Mouse (Mus musculus) midbrain, embryonic 15.5 days (tissue): ENCODE results near the gene Gm20388. TPM values are rescaled to one million over a fixed set of nuclear protein-coding genes. Genes with fewer than 3 reads are reported as not detected.
A peak's percentile ranks its signal among the peaks of the same experiment; 100 is the strongest.

Experiments
- ATAC-seq: fragments of 200-750 bp; cut with Nextera tagmentation; replicated peaks from 2 replicates; pipeline ENCODE4 v1.8.0; 2017; ENCODE audit warnings: moderate TSS enrichment
- H3K27ac ChIP-seq: fragments of 300-500 bp; sonication (generic); 2 replicates; pipeline ENCODE4 v1.5.1; 2015; ENCODE audit warnings: mild to moderate bottlenecking, inconsistent platforms
- H3K27me3 ChIP-seq: fragments of 300-500 bp; sonication (generic); replicated peaks from 2 replicates; pipeline ENCODE4 v1.6.1; 2015; ENCODE audit warnings: inconsistent platforms
- H3K36me3 ChIP-seq: fragments of 300-500 bp; sonication (generic); replicated peaks from 2 replicates; pipeline ENCODE4 v1.6.1; 2015; ENCODE audit warnings: inconsistent platforms
- H3K4me1 ChIP-seq: fragments of 300-500 bp; sonication (generic); 2 replicates; pipeline ENCODE4 v1.6.1; 2015; ENCODE audit warnings: inconsistent platforms
- H3K4me2 ChIP-seq: fragments of 300-500 bp; sonication (generic); 2 replicates; pipeline ENCODE4 v1.6.1; 2015; ENCODE audit warnings: inconsistent platforms, mild to moderate bottlenecking, moderate library complexity
- H3K4me3 ChIP-seq: fragments of 300-500 bp; sonication (generic); 2 replicates; pipeline ENCODE4 v1.5.1; 2015; ENCODE audit warnings: mild to moderate bottlenecking, inconsistent platforms
- H3K9ac ChIP-seq: fragments of 300-500 bp; sonication (generic); 2 replicates; pipeline ENCODE4 v1.6.1; 2015; ENCODE audit warnings: mild to moderate bottlenecking, inconsistent platforms
- H3K9me3 ChIP-seq: fragments of 300-500 bp; sonication (generic); 2 replicates; pipeline ENCODE4 v1.6.1; 2016; ENCODE audit warnings: inconsistent platforms
- WGBS: fragments of 180-500 bp; shearing (Covaris S2); methylation state at CpG from one replicate; pipeline ENCODE4 v1.1.7; 2015; ENCODE audit warnings: mixed read lengths; 5-methylcytosine and 5-hydroxymethylcytosine counted together
- polyA plus RNA-seq: library from polyadenylated mRNA; unstranded; fragments of >200 nt; fragmentation: Nextera tagmentation; extraction: Ambion mirVana; gene quantifications from 2 replicates; pipeline ENCODE4 v1.2.1, GENCODE M21; 2015

Gene Gm20388
- polyA plus RNA-seq, 1 experiment from 2014 or later: 5.6 TPM

DNA sequence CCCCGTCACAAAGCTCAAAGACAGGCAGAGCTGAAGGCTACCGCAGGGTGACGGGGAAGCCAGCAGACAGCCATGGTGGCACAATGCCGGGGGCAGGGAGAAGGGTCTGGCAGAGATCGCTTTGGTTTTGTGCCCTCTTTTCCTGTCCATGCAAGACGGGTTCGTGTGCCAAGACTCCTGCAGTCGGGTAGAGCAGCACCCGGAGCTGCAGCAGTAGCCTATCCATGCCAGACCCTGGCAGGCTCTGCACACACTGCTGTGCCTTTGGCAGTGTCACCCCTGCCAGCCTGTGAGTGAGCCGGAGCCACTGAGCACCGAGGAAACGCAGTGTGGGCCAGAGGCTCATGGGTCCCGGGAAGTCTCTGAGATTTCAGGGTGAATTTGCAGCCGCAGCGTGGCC is 1363.0 kb downstream of the Gm20388 start:
- Histone ChIP-seq H3K36me3 (no peaks in the 10 kb centered on the region), H3K4me2 (no peak overlapping the region), H3K27ac (no peak overlapping the region), H3K27me3 (no peaks in the 10 kb centered on the region), H3K9me3 (no peaks in the 10 kb centered on the region), H3K9ac (no peak overlapping the region), H3K4me3 (no peak overlapping the region), H3K4me1 (peaks cover 5% of the 10 kb centered on the region; the same call in 1 of the 2 replicates)
- 75% methylated on average over 15 of the region's 15 CpGs for WGBS
- ATAC-seq: peak; percentile 67

DNA sequence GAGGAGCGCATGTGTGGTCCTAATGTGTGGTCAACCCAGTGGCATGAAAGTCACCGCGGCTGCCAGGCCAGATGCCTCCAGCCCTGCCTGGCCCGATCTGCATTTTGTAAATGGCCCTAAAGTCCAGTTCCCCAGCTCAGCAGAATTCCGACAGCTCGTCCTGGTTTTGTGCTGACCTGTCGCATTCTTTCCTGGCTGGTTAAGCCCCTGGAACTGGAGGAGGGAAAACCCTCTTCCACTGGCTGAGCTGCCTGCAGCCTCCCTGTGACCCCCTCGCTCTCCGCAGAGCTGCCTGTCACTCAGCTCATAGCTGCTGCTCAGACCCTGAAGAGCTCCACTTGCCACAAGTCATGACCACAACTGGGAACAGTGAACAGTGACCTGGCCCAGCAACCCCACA is 1369.8 kb downstream of the Gm20388 start:
- no peaks in the 10 kb centered on the region for H3K36me3 ChIP-seq
- 57% methylated on average over 9 of the region's 9 CpGs for WGBS
- H3K4me3 ChIP-seq: no peak overlapping the region
- H3K4me2 ChIP-seq: no peak overlapping the region
- no peak overlapping the region for H3K27ac ChIP-seq
- H3K9me3 ChIP-seq: no peaks in the 10 kb centered on the region
- H3K27me3 ChIP-seq: no peaks in the 10 kb centered on the region
- no peak overlapping the region for H3K9ac ChIP-seq
- H3K4me1 ChIP-seq: no peaks in the 10 kb centered on the region
- no peak for ATAC-seq

DNA sequence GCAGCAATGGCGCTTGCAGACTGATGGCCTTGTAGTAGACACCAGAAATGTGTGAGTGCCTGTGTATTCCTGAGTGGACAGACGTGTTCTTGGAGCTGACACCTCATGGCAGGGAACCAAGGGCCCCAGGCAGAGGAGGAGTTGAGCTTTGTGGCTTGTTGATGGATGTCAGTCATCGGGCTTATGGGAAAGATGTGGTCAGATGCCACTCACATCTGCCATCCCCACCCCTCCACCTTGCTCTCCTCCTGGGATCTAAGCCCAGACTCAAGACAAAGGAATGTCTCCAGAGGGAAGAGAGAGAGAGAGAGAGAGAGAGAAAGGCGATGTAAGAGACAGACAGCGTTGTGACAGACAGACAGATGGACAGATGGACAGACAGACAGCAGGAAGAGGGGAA is 1378.7 kb downstream of the Gm20388 start:
- no peaks in the 10 kb centered on the region for H3K36me3 ChIP-seq
- no peak for ATAC-seq
- no peaks in the 10 kb centered on the region for H3K9me3 ChIP-seq
- WGBS: 76% methylated on average over 5 of the region's 5 CpGs
- no peak overlapping the region for H3K9ac ChIP-seq
- no peaks in the 10 kb centered on the region for H3K27me3 ChIP-seq
- H3K4me1 ChIP-seq: peaks cover 18% of the 10 kb centered on the region
- no peak overlapping the region for H3K27ac ChIP-seq
- no peak overlapping the region for H3K4me3 ChIP-seq
- H3K4me2 ChIP-seq: no peak overlapping the region

DNA sequence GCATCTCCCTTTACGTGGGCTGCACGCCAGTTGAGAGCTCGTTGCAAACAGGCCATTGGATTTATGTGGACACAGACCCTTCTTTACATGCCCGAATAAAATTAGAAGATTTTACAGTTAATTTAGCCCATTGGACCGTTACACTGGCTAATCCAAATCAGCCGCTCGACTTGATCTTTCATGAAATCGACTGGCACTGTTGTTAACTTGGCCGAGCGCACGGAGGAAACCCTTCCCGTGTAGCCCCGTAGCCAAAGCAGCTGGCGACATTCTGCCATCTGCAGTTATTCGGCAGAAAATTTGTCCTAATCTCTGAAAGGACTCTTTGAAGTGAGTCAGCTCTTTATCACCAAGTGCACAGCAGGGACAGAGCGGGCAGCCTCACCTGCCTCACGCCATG is 1379.9 kb downstream of the Gm20388 start:
- 58% methylated on average over 17 of the region's 17 CpGs for WGBS
- H3K27ac ChIP-seq: no peak overlapping the region
- ATAC-seq: no peak

DNA sequence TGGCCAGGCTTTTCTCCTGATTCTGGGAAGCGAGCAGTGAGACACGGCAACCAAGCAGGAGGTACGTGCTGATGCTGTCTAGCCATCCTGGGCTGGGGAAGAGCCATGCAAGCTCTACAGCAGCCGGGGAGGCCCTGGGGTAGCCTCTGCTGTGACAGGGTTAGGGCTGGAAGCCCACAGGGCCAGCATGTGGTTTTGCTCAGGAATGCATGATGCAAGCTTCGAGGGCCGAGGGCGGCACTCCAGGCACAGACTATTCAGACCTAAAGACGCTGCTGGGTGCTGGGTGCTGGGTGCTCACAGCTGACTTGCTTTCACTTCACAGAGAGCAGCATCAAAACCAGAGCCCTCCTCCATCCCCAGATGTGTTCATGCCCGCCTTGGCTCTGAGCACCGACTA is 1382.8 kb downstream of the Gm20388 start:
- Histone ChIP-seq H3K4me2 (no peak overlapping the region), H3K27me3 (no peaks in the 10 kb centered on the region), H3K4me1 (peaks cover 44% of the 10 kb centered on the region), H3K9me3 (no peaks in the 10 kb centered on the region), H3K27ac (no peak overlapping the region), H3K36me3 (no peaks in the 10 kb centered on the region), H3K9ac (no peak overlapping the region), H3K4me3 (no peak overlapping the region)
- no peak for ATAC-seq
- 88% methylated on average over 10 of the region's 10 CpGs for WGBS

More for the DNA sequence above, 1379.9 kb downstream of the Gm20388 start:
- Histone ChIP-seq H3K4me3 (no peak overlapping the region), H3K9me3 (no peaks in the 10 kb centered on the region), H3K4me2 (no peak overlapping the region), H3K4me1 (peaks cover 25% of the 10 kb centered on the region), H3K9ac (no peak overlapping the region), H3K27me3 (no peaks in the 10 kb centered on the region), H3K36me3 (no peaks in the 10 kb centered on the region)

DNA sequence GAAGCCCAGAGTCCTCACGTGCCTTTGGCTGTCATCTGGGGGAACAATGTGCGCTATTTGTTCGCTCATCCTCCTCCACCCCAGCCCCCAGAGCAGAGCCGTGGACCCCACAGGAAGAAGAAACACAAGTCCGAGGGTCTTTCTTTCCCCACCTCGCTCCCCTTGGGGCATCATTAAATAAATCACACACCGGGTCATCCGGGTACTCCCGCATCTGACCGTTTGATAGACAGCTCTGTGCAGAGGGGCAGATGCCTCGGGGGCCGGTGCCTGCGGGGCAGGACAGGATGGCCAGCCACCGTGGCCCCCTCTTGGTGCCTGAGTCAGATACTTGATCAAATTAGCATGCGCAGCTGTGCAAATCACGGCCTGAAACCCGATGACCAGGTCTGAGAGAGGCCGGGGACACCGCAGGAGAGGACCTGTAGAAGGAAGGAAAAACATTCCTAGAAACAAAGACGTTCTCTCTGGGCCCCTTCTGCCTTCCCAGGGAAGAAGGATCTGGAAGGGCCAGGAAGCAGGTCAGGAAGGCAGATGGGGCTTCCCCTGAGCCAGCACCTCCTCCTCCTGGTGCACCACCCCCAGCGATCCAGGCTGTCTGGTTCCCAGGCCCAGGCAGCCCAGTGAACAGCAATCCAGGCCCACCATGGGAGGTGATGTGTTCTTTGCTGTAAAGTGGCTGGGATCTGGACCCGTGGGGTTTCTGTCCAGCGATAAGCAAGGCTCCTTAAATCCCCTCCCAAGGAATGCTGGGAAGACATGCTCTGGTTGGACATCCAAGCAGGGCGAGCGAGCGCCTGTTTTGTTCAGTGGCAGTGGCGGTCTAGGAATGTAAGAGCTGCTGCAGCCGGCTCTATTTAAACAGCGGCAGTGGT is 1383.8 kb downstream of the Gm20388 start:
- no peaks in the 10 kb centered on the region for H3K9me3 ChIP-seq
- no peak for ATAC-seq
- no peak overlapping the region for H3K27ac ChIP-seq
- H3K4me1 ChIP-seq: peaks cover 41% of the 10 kb centered on the region
- H3K9ac ChIP-seq: no peak overlapping the region
- WGBS: 21% methylated on average over 29 of the region's 29 CpGs
- no peaks in the 10 kb centered on the region for H3K36me3 ChIP-seq
- no peaks in the 10 kb centered on the region for H3K27me3 ChIP-seq
- no peak overlapping the region for H3K4me2 ChIP-seq
- no peak overlapping the region for H3K4me3 ChIP-seq

DNA sequence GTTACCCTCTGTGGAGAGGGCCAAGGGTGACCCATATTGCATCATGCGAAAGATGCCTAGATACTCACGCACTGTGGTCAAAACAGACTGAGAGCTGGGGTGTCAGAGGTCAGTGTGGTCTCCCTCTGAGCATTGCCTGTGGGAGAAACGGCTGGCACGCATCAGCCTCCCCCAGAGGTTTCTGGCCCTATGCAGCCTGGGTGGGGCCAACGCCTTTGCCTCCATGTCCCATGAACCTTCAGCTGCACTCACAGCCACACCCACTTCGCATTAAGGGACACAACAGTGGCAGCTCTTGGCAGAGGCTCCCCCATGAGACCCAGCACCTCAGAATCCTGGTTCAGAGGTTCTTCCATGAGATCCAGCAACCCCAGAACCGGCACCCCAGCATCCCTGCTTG is 1385.4 kb downstream of the Gm20388 start:
- peak overlapping the region; percentile 5; the same call in 1 of the 2 replicates for H3K4me2 ChIP-seq
- no peaks in the 10 kb centered on the region for H3K9me3 ChIP-seq
- H3K27me3 ChIP-seq: no peaks in the 10 kb centered on the region
- H3K4me3 ChIP-seq: no peak overlapping the region
- ATAC-seq: no peak
- 79% methylated on average over 7 of the region's 7 CpGs for WGBS
- peaks cover 38% of the 10 kb centered on the region for H3K4me1 ChIP-seq
- 0 out of 2 replicates have a peak overlapping the region, but pooled peaks have one; percentile 28 for H3K9ac ChIP-seq
- H3K36me3 ChIP-seq: no peaks in the 10 kb centered on the region
- peak overlapping the region; percentile 82 for H3K27ac ChIP-seq

DNA sequence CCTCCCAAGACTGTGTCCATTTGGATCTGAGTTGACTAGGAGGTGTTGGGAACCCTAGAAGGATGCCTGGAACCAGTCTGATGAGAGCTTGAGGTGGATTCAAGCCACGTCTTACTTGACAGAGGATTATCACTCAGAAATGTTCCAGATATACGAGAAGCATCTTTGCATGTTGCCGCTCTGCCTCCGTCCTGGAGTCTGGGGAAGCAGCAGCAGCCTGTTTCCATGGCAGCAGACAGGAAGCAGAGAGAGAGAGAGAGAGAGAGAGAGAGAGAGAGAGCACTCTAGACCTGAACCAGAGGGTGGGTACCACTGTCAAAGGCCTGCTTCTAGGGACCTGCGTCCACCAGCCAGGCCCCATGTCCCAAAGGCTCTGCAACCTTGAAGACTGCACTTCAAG is 1386.0 kb downstream of the Gm20388 start:
- no peaks in the 10 kb centered on the region for H3K9me3 ChIP-seq
- H3K4me3 ChIP-seq: no peak overlapping the region
- WGBS: 18% methylated on average over 5 of the region's 5 CpGs
- H3K27ac ChIP-seq: peak overlapping the region; percentile 82
- peaks cover 43% of the 10 kb centered on the region for H3K4me1 ChIP-seq
- peak; percentile 84 for ATAC-seq
- no peaks in the 10 kb centered on the region for H3K27me3 ChIP-seq
- H3K36me3 ChIP-seq: no peaks in the 10 kb centered on the region
- 0 out of 2 replicates have a peak overlapping the region, but pooled peaks have one; percentile 28 for H3K9ac ChIP-seq
- H3K4me2 ChIP-seq: peak overlapping the region; percentile 5; the same call in 1 of the 2 replicates

DNA sequence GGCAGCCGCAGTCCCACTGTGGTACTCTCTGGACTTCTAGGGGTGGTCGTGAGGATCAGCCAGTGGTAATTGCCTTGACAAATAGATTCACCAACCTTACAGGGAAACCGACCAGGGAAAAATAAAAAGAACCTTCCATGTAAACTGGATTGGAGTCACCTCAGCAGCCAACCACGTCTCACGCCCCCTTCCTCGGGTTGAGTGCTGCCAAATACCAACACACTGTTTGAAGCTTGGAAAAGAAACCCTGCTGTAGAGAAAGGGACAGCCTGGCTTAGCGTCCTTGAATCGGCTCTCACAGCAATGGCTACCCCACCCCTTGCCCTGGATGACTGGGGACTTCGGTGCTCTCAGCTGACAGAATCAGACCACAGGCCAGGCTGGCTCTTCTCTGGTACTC is 1386.7 kb downstream of the Gm20388 start:
- WGBS: 68% methylated on average over 9 of the region's 9 CpGs
- peaks cover 47% of the 10 kb centered on the region for H3K4me1 ChIP-seq
- no peak for ATAC-seq

DNA sequence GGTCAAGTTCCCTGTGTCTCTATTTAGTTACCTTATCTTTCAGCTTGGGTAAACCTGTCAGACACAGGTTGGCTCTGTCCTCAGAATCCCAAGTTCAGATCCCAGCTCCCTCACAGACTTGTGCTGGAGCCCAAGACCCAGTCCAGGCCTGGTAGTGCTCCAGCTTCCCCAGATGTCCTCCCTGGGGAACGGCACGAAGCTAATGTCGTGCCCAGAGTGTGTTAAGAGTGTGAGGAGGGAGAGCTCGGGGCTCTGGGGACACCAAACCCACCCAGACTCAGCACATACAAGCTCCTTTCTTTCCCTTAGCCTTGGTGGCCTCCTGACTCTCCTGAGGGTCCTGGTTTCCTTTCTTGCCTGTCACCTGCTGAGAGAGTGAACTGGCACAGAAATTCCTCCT is 1389.4 kb downstream of the Gm20388 start:
- Histone ChIP-seq H3K9ac (no peak overlapping the region), H3K36me3 (no peaks in the 10 kb centered on the region), H3K4me1 (peaks cover 35% of the 10 kb centered on the region), H3K9me3 (no peaks in the 10 kb centered on the region), H3K27me3 (no peaks in the 10 kb centered on the region), H3K4me3 (no peak overlapping the region), H3K27ac (no peak overlapping the region), H3K4me2 (no peak overlapping the region)
- no peak for ATAC-seq
- 46% methylated on average over 4 of the region's 4 CpGs for WGBS

More for the DNA sequence above, 1386.7 kb downstream of the Gm20388 start:
- no peak overlapping the region for H3K9ac ChIP-seq
- H3K27me3 ChIP-seq: no peaks in the 10 kb centered on the region
- H3K9me3 ChIP-seq: no peaks in the 10 kb centered on the region
- H3K4me3 ChIP-seq: no peak overlapping the region
- no peaks in the 10 kb centered on the region for H3K36me3 ChIP-seq
- H3K27ac ChIP-seq: peak overlapping the region; percentile 82; the same call in 1 of the 2 replicates
- no peak overlapping the region for H3K4me2 ChIP-seq

DNA sequence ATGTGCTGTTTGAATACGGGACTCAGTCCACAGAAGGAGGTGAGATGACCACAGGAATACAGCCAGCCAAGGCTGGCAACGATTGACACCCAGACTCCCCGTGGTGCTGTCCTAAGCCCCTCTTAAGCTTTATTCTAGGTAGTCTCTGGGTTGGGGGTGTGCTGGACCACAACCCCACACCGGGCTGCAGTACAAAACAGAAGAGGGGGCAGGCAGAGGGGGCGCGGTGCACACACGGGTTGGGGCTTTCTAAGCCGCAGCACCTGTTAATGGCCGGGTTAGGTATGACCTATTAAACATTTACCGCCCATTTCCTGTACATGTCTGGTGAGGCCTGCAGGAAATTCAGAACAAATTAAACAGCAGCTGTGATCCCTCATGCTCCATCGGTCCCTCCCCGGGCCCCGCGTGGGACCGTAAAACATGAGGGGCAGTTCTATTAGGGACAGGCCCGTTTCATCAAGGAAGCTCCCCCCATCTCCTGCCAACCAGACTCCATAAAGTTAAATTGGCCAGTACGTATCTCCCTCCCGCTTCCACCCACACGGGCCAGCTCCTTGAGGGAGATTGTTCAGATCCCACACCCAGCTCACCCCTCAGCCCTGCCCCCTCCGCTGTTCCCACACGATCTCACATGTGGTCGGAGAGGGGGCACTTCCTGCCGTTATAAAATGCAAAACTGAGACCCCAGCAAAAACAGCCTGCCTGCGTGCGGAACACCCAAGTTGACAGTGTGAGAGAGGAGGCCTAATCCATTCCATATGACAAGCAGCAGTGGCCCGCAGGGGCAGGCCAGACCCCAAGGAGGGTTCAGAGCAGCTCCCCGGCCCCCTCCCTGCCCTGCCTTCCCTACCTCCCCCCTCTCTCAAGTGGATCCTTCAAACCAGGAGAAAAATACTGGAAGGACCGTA is 1390.1 kb downstream of the Gm20388 start:
- ATAC-seq: 0 out of 2 replicates have a peak, but pooled peaks have one; percentile 23
- WGBS: 24% methylated on average over 28 of the region's 28 CpGs
- no peak overlapping the region for H3K9ac ChIP-seq
- H3K27ac ChIP-seq: no peak overlapping the region
- no peaks in the 10 kb centered on the region for H3K27me3 ChIP-seq
- peak overlapping the region; percentile 35 for H3K4me2 ChIP-seq
- no peaks in the 10 kb centered on the region for H3K36me3 ChIP-seq
- peaks cover 34% of the 10 kb centered on the region for H3K4me1 ChIP-seq
- no peak overlapping the region for H3K4me3 ChIP-seq
- H3K9me3 ChIP-seq: no peaks in the 10 kb centered on the region

DNA sequence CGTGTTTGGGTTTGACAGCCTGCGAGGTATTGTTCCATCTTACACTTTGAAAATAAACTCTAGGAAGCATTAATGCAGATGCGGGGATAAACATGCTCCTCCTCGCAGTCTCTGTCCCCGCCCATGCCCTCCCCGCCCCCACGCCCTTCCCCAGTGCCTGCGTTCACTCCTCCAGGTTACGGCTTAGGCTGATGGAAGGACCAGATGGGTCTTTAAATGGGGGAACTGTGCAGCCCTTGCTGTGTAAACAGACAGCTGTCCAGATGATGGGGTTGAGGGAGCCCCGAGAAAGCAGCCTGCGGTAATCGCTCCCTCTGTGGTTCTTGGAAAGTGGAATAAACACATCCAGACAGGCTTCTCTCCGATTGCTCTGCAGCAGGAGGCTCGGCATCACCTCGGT is 1390.8 kb downstream of the Gm20388 start:
- H3K36me3 ChIP-seq: no peaks in the 10 kb centered on the region
- H3K4me1 ChIP-seq: peaks cover 28% of the 10 kb centered on the region
- H3K27ac ChIP-seq: no peak overlapping the region
- WGBS: 5% methylated on average over 15 of the region's 15 CpGs
- peak overlapping the region; percentile 35 for H3K4me2 ChIP-seq
- ATAC-seq: no peak
- H3K4me3 ChIP-seq: no peak overlapping the region
- H3K9me3 ChIP-seq: no peaks in the 10 kb centered on the region
- no peaks in the 10 kb centered on the region for H3K27me3 ChIP-seq
- no peak overlapping the region for H3K9ac ChIP-seq
